Mouse (Mus musculus) embryonic facial prominence, embryonic 13.5 days (tissue): Measurements from ENCODE around the gene Xpo6. TPM values are rescaled to one million over a fixed set of nuclear protein-coding genes. Genes with fewer than 3 reads are reported as not detected.

Experiments
- ATAC-seq: fragments of 200-750 bp; cut with Nextera tagmentation; 2 replicates; pipeline ENCODE4 v1.8.0; 2017; ENCODE audit warnings: low read depth; ENCODE audit not compliant: insufficient number of reproducible peaks, insufficient read depth, low FRiP score, low TSS enrichment
- H3K27ac ChIP-seq: fragments of 300-500 bp; sonication (generic); 2 replicates; pipeline ENCODE4 v1.5.1; 2015; ENCODE audit warnings: moderate library complexity, mild to moderate bottlenecking, inconsistent platforms
- H3K27me3 ChIP-seq: fragments of 300-500 bp; sonication (generic); 2 replicates; pipeline ENCODE4 v1.6.1; 2015; ENCODE audit warnings: mild to moderate bottlenecking, inconsistent platforms
- H3K36me3 ChIP-seq: fragments of 300-500 bp; sonication (generic); 2 replicates; pipeline ENCODE4 v1.6.1; 2015; ENCODE audit warnings: mild to moderate bottlenecking, inconsistent platforms
- H3K4me1 ChIP-seq: fragments of 300-500 bp; sonication (generic); 2 replicates; pipeline ENCODE4 v1.6.1; 2015; ENCODE audit warnings: inconsistent platforms
- H3K4me2 ChIP-seq: fragments of 300-500 bp; sonication (generic); 2 replicates; pipeline ENCODE4 v1.6.1; 2015; ENCODE audit warnings: moderate library complexity, mild to moderate bottlenecking, inconsistent platforms
- H3K4me3 ChIP-seq: fragments of 300-500 bp; sonication (generic); 2 replicates; pipeline ENCODE4 v1.5.1; 2015; ENCODE audit warnings: mild to moderate bottlenecking, inconsistent platforms
- H3K9ac ChIP-seq: fragments of 300-500 bp; sonication (generic); 2 replicates; pipeline ENCODE4 v1.6.1; 2015; ENCODE audit warnings: mild to moderate bottlenecking, inconsistent platforms
- H3K9me3 ChIP-seq: fragments of 300-500 bp; sonication (generic); 2 replicates; pipeline ENCODE4 v1.6.1; 2016; ENCODE audit warnings: inconsistent platforms
- WGBS: fragments of 180-500 bp; shearing (Covaris S2); methylation state at CpG from one replicate; pipeline ENCODE4 v1.1.7; 2015; ENCODE audit warnings: mixed read lengths; 5-methylcytosine and 5-hydroxymethylcytosine counted together
- polyA plus RNA-seq: library from polyadenylated mRNA; unstranded; fragments of >200 nt; fragmentation: Nextera tagmentation; extraction: Ambion mirVana; gene quantifications from 2 replicates; pipeline ENCODE4 v1.2.1, GENCODE M21; 2015

The Xpo6 gene
- polyA plus RNA-seq, 1 experiment from 2014 or later = 60.5 TPM

- Histone ChIP-seq H3K36me3 (peaks cover 81% of the 10 kb centered on the region), H3K4me1 (no peaks in the 10 kb centered on the region), H3K9ac (no peak overlapping the region), H3K27ac (no peak overlapping the region), H3K4me3 (no peak overlapping the region), H3K27me3 (no peaks in the 10 kb centered on the region), H3K9me3 (no peaks in the 10 kb centered on the region), H3K4me2 (no peak overlapping the region)
- 58% methylated on average over 6 of the region's 6 CpGs for WGBS
- no peak for ATAC-seq
Measured at GRCm38 (mm10) chr7:126119819-126120218, 80.5 kb downstream of the Xpo6 start.

- Histone ChIP-seq H3K27me3 (no peaks in the 10 kb centered on the region), H3K36me3 (peaks cover 74% of the 10 kb centered on the region), H3K27ac (no peak overlapping the region), H3K4me1 (no peaks in the 10 kb centered on the region), H3K9ac (no peak overlapping the region), H3K4me2 (no peak overlapping the region), H3K9me3 (no peaks in the 10 kb centered on the region), H3K4me3 (no peak overlapping the region)
- WGBS = 79% methylated on average over 4 of the region's 4 CpGs
- no peak for ATAC-seq
Measured at GRCm38 (mm10) chr7:126113263-126113662, 87.0 kb downstream of the Xpo6 start.

DNA sequence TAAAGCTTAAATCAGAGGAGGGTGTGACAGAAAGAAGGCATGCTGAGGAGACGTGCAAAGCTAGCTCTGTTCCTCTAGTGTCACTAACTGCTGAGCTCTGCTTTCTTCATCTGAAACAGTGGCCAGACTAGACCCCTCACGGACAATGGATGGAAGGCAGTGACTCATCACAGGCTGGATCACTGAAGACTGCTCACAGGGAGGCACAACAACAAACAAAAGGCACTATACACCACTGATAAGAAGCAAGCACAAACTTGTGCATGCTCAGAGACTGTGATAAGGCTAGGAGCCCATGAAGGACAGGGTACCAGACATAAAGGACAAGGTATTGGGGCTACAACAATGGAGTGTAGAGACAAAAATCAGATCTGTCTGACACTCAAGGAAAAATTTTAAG, 89.1 kb downstream of the Xpo6 start:
- Histone ChIP-seq H3K4me2 (no peak overlapping the region), H3K9me3 (no peaks in the 10 kb centered on the region), H3K4me3 (no peak overlapping the region), H3K36me3 (peaks cover 88% of the 10 kb centered on the region), H3K27ac (no peak overlapping the region), H3K4me1 (no peaks in the 10 kb centered on the region), H3K27me3 (no peaks in the 10 kb centered on the region), H3K9ac (no peak overlapping the region)
- no peak for ATAC-seq
- WGBS = 85% methylated on average over 2 of the region's 2 CpGs

DNA sequence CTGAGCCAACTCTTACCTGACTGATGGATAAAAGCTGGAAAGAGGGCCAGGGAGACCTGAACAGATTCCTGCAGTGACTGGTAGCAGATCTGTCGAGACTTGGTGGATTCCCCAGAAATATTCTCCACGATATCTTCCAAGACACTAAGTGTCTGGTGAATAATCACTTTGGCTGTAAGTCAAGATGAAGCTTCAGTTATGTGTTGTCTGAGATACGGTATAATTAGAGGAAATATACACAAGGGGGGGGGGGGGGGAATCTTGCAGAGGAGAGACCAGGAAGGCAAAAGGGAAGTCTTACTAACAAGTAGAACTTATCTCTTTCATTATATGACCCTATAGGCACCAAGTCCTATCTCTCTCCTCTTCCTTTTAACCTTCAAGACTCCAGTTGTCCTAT, 90.4 kb downstream of the Xpo6 start:
- no peak for ATAC-seq
- H3K27me3 ChIP-seq = no peaks in the 10 kb centered on the region
- peaks cover under 1% of the 10 kb centered on the region; the same call in 1 of the 2 replicates for H3K4me1 ChIP-seq
- H3K9me3 ChIP-seq = no peaks in the 10 kb centered on the region
- WGBS = 77% methylated on average over 3 of the region's 3 CpGs
- peaks cover 88% of the 10 kb centered on the region for H3K36me3 ChIP-seq
- no peak overlapping the region for H3K4me2 ChIP-seq
- H3K27ac ChIP-seq = no peak overlapping the region
- H3K4me3 ChIP-seq = no peak overlapping the region
- H3K9ac ChIP-seq = no peak overlapping the region

- H3K4me3 ChIP-seq = no peak overlapping the region
- H3K4me2 ChIP-seq = no peak overlapping the region
- H3K9me3 ChIP-seq = no peaks in the 10 kb centered on the region
- peaks cover 4% of the 10 kb centered on the region; the same call in 1 of the 2 replicates for H3K4me1 ChIP-seq
- 96% methylated on average over 11 of the region's 11 CpGs for WGBS
- no peaks in the 10 kb centered on the region for H3K27me3 ChIP-seq
- H3K9ac ChIP-seq = no peak overlapping the region
- H3K36me3 ChIP-seq = peaks cover 79% of the 10 kb centered on the region
- ATAC-seq = no peak
- H3K27ac ChIP-seq = no peak overlapping the region
Measured at GRCm38 (mm10) chr7:126100440-126100839, 99.9 kb downstream of the Xpo6 start.

GRCm38 (mm10) chr7:126099835-126100234, 100.5 kb downstream of the Xpo6 start:
- Histone ChIP-seq H3K36me3 (peaks cover 73% of the 10 kb centered on the region), H3K4me3 (no peak overlapping the region), H3K4me2 (no peak overlapping the region), H3K9ac (no peak overlapping the region), H3K4me1 (peaks cover 3% of the 10 kb centered on the region; the same call in 1 of the 2 replicates), H3K27me3 (no peaks in the 10 kb centered on the region), H3K9me3 (no peaks in the 10 kb centered on the region), H3K27ac (no peak overlapping the region)
- WGBS = 83% methylated on average over 2 of the region's 2 CpGs
- no peak for ATAC-seq

DNA sequence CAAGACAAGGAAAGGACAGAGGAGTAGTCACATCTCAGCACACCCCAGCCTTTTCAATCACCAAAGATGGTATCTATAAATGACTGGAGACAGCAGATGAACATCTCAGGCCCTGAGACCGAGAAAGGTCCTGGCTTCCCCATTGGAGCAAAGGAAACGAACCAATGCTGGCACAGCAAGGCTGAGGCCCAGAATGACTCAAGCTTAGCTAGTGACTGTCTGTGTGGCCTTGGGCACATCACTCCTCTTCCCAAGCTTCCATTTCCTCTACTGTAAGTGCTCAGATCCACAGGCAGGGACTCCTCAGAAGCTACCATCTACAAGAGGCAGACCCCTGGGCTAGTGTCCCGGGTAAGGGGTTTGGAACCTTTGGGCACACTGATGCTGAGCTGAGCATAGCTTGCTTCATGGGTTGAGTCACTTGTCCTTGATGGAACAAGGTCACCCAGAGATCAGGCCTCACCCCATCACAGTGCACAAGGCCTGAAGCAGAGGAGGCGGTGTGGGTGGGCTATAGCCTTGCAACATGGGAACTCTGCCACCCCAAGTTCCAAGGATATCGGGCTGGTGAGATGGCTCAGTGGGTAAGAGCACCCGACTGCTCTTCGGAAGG, 101.0 kb downstream of the Xpo6 start:
- Histone ChIP-seq H3K36me3 (peaks cover 67% of the 10 kb centered on the region), H3K9me3 (no peaks in the 10 kb centered on the region), H3K4me2 (no peak overlapping the region), H3K4me3 (no peak overlapping the region), H3K9ac (no peak overlapping the region), H3K27ac (no peak overlapping the region), H3K27me3 (no peaks in the 10 kb centered on the region), H3K4me1 (no peaks in the 10 kb centered on the region)
- no peak for ATAC-seq
- 97% methylated on average over 7 of the region's 7 CpGs for WGBS

DNA sequence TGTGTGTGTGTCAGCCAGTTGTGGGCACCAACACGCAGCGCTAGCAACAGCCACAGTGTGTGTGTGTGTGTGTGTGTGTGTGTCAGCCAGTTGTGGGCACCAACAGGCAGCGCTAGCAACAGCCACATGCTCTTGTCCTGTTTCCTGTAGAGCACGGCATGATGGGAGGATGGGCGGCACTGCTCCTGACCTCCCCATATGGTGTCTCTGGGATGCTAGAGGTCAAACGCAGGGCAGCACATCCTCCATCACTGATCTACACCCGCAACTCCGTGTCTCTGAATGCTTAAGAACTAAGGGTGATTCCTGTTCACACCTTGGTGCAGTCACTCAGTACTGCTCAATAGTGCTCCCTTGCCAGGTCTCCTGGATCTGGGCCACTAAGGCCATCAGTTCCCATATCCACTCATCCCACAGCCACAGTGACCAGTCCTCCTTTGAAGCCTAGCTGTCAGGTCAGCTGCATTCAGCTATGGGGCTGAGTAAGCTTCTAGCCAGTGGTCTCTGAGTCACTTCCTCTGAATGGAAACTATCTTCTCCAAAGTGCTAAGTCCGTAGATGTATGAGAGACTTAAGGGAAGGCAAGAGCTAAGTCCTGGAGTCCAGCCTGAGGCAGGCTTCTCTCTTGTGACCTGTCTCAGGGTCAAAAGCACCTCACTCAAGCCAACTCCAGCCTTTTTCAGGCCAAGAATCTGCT, 102.9 kb downstream of the Xpo6 start:
- Histone ChIP-seq H3K9me3 (no peaks in the 10 kb centered on the region), H3K27ac (no peak overlapping the region), H3K4me2 (no peak overlapping the region), H3K36me3 (peaks cover 54% of the 10 kb centered on the region), H3K4me1 (0 out of 2 replicates have a peak, but pooled peaks cover 6% of the 10 kb centered on the region), H3K9ac (no peak overlapping the region), H3K27me3 (no peaks in the 10 kb centered on the region), H3K4me3 (no peak overlapping the region)
- 87% methylated on average over 7 of the region's 9 CpGs for WGBS
- no peak for ATAC-seq

- no peak overlapping the region for H3K27ac ChIP-seq
- no peak overlapping the region for H3K9ac ChIP-seq
- H3K9me3 ChIP-seq = no peaks in the 10 kb centered on the region
- no peak overlapping the region for H3K4me2 ChIP-seq
- no peaks in the 10 kb centered on the region for H3K27me3 ChIP-seq
- WGBS = 84% methylated on average over 5 of the region's 5 CpGs
- ATAC-seq = no peak
- no peak overlapping the region for H3K4me3 ChIP-seq
- H3K36me3 ChIP-seq = peaks cover 46% of the 10 kb centered on the region
- H3K4me1 ChIP-seq = 0 out of 2 replicates have a peak, but pooled peaks cover 6% of the 10 kb centered on the region
Measured at GRCm38 (mm10) chr7:126096596-126096995, 103.7 kb downstream of the Xpo6 start.

- ATAC-seq = no peak
- Histone ChIP-seq H3K9ac (no peak overlapping the region), H3K36me3 (peaks cover 28% of the 10 kb centered on the region), H3K27ac (no peak overlapping the region), H3K27me3 (no peaks in the 10 kb centered on the region), H3K4me1 (0 out of 2 replicates have a peak, but pooled peaks cover 6% of the 10 kb centered on the region), H3K4me2 (no peak overlapping the region), H3K4me3 (no peak overlapping the region), H3K9me3 (no peaks in the 10 kb centered on the region)
- 92% methylated on average over 5 of the region's 5 CpGs for WGBS
Measured at GRCm38 (mm10) chr7:126094738-126095137, 105.6 kb downstream of the Xpo6 start.

- H3K9ac ChIP-seq = no peak overlapping the region
- H3K4me3 ChIP-seq = no peak overlapping the region
- no peaks in the 10 kb centered on the region for H3K27me3 ChIP-seq
- H3K9me3 ChIP-seq = no peaks in the 10 kb centered on the region
- H3K36me3 ChIP-seq = peaks cover 14% of the 10 kb centered on the region
- 0 out of 2 replicates have a peak, but pooled peaks cover 6% of the 10 kb centered on the region for H3K4me1 ChIP-seq
- WGBS = 34% methylated on average over 3 of the region's 3 CpGs
- ATAC-seq = no peak
- no peak overlapping the region for H3K4me2 ChIP-seq
- no peak overlapping the region for H3K27ac ChIP-seq
Measured at GRCm38 (mm10) chr7:126093162-126093561, 107.1 kb downstream of the Xpo6 start.

- WGBS = 16% methylated on average over 6 of the region's 6 CpGs
- Histone ChIP-seq H3K27me3 (peaks cover 19% of the 10 kb centered on the region), H3K36me3 (no peaks in the 10 kb centered on the region), H3K4me3 (no peak overlapping the region), H3K27ac (no peak overlapping the region), H3K9me3 (no peaks in the 10 kb centered on the region), H3K4me1 (peaks cover 20% of the 10 kb centered on the region), H3K4me2 (no peak overlapping the region), H3K9ac (no peak overlapping the region)
- ATAC-seq = no peak
Measured at GRCm38 (mm10) chr7:126089782-126090181, 110.5 kb downstream of the Xpo6 start.
